ENCODE assay signal across 8 mouse cellular contexts in genomic region chr11:72002138-72002853, GRCm38 (mm10). TPM values are rescaled to one million over a fixed set of nuclear protein-coding genes. Genes with fewer than 3 reads are reported as not detected.
DNase-seq lines count a peak whose midpoint lies in the region.
"Had no signal": no experiment of that assay in that cellular context is flagged by ENCODE, and none has a peak within 500 bp of the region (broad histone marks: within the 10 kb centered on the region; RNA-seq: fewer than 3 reads in every experiment).

No protein-coding gene starts in this region.

- H3K27me3 ChIP-seq in limb, embryonic 10.5 days (ENCODE audit: low read depth, poor library complexity, severe bottlenecking) = no peaks in the 10 kb centered on the region

- no peaks in the 10 kb centered on the region for H3K36me3 ChIP-seq in limb, embryonic 10.5 days

- no peak overlapping the region for H3K27ac ChIP-seq in limb, embryonic 10.5 days

- 53% methylated on average over 13 of the region's 13 CpGs for WGBS in limb, embryonic 10.5 days

- H3K9me3 ChIP-seq in limb, embryonic 10.5 days (replicated peaks) = no peaks in the 10 kb centered on the region

- DNase-seq in left cerebral cortex, postnatal 4 days = peak; percentile 39
- DNase-seq in left cerebral cortex, postnatal 25 days (ENCODE audit: low spot score in 2 of 2) = no peak
- DNase-seq in R1 (ENCODE audit: low read depth, low spot score) = peak; percentile 60
- peak; percentile 64 to 70 for DNase-seq in cerebellum, adult 18-20 months
- DNase-seq in lung, postnatal 14 days = peak; percentile 55
- DNase-seq in limb, embryonic 10.5 days (ENCODE audit: low spot score) = no peak
- DNase-seq in right cerebral cortex, postnatal 25 days = no peak

- H3K4me3 ChIP-seq in limb, embryonic 10.5 days = no peak overlapping the region

- intact Hi-C loops in left cerebral cortex, postnatal 4 days (cut with DNase I) = no loop called here
- intact Hi-C loops in left cerebral cortex, postnatal 25 days (cut with DNase I) = no loop called here

- peaks cover 6% of the 10 kb centered on the region; the same call in 1 of the 2 replicates for H3K4me1 ChIP-seq in limb, embryonic 10.5 days

RNA-seq across cellular contexts. Expression of gene Aipl1, which starts 35.0 kb away (rescaled TPM):
- under 1 TPM; 0.14 to 0.26 TPM for total RNA-seq in left cerebral cortex, postnatal 4 days (2021)
- under 1 TPM in 1 of 2 experiments, not detected in 1; 0.14 TPM for total RNA-seq in left cerebral cortex, postnatal 25 days (2021)
- polyA plus RNA-seq in limb, embryonic 10.5 days (2016; fragmentation: Nextera tagmentation; extraction: Ambion mirVana) = 0.33 and 0.39 TPM in 2 replicates
- total RNA-seq: layer of hippocampus, postnatal 25 days had no signal

RNA-seq across cellular contexts. Expression of gene Pimreg, which starts 39.5 kb away (rescaled TPM):
- 1 to 10 TPM; 9.3 to 9.7 TPM for total RNA-seq in left cerebral cortex, postnatal 4 days (2021)
- under 1 TPM; 0.25 to 0.53 TPM for total RNA-seq in left cerebral cortex, postnatal 25 days (2021)
- 192 and 213 TPM in 2 replicates for polyA plus RNA-seq in limb, embryonic 10.5 days (2016; fragmentation: Nextera tagmentation; extraction: Ambion mirVana)

Comparison
In these comparisons a context has a peak if more than half of its experiments do, and no peak if none do; other contexts are left out.
1. DNase-seq: peak in left cerebral cortex, postnatal 4 days (single experiment), R1 (single experiment), cerebellum, adult 18-20 months (2 of 2) and lung, postnatal 14 days (single experiment); none in left cerebral cortex, postnatal 25 days (0 of 2), limb, embryonic 10.5 days (single experiment) and right cerebral cortex, postnatal 25 days (single experiment).
2. RNA of gene Pimreg, which starts 39.5 kb away (total RNA-seq): 9.3 to 9.7 TPM in left cerebral cortex, postnatal 4 days; 0.25 to 0.53 TPM in left cerebral cortex, postnatal 25 days; every median in the first group is over 4 times any median in the second.